Mouse (Mus musculus) brain, embryonic 14.5 days (tissue): ENCODE results near the gene Stim1.

ENCODE experiments used
- CTCF ChIP-seq: fragments of 200-500 bp; IDR thresholded peaks from 2 replicates; pipeline ENCODE4 v1.5.1; 2012; ENCODE audit warnings: inconsistent platforms, mild to moderate bottlenecking, moderate library complexity, borderline replicate concordance; ENCODE audit not compliant: insufficient read depth, insufficient read length; ENCODE audit errors: extremely low read depth
- POLR2A ChIP-seq: fragments of 200-500 bp; IDR thresholded peaks from 2 replicates; pipeline ENCODE4 v1.6.1; 2012; ENCODE audit warnings: mild to moderate bottlenecking, inconsistent platforms, borderline replicate concordance; ENCODE audit not compliant: poor library complexity, insufficient read depth, insufficient read length, severe bottlenecking; ENCODE audit errors: extremely low read depth

DNA sequence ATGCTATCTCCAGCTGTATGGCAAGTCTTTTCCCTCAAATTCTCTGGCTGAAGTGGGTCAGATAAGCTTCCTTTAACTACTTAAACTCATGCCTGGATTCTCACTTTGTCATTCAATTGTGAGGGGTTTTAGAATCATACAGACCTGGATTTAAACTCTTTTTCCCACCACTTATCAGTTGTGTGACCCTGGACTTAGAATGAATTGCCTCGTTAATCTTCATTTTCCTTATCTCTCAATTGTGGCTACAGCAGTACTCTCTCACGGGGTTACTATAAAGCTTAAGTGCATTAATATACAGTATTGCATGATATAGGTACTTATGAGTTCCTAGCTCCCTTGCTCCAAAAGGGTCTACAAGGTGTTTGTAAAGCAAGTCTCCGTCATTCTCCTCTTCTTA lies 24.7 kb upstream of the Stim1 start:
- TF ChIP-seq CTCF (no peak), POLR2A (no peak)
